Mouse (Mus musculus) Muller cell, postnatal 12 days (primary cell): Measurements from ENCODE around the gene Foxf1.

ENCODE experiments used
- DNase-seq: peaks from one replicate; pipeline ENCODE4 v3.0.0-alpha.2; 2015; ENCODE audit errors: inconsistent ontology term

Foxf1 gene

GRCm38 (mm10) chr8:121082218-121083092 is 1.7 kb upstream of the Foxf1 start:
- DNase-seq, result no peak

- peak; percentile 94 for DNase-seq
These were observed 872 bp upstream of the Foxf1 start for GRCm38 (mm10) chr8:121083093-121083935.

GRCm38 (mm10) chr8:121083936-121084209 is 313 bp upstream of the Foxf1 start:
- DNase-seq, result no peak

GRCm38 (mm10) chr8:121085011-121085410 is 825 bp downstream of the Foxf1 start:
- no peak for DNase-seq

- DNase-seq, result no peak
These were observed 1.4 kb downstream of the Foxf1 start for GRCm38 (mm10) chr8:121085561-121085960.

GRCm38 (mm10) chr8:121086004-121086900 is 2.1 kb downstream of the Foxf1 start:
- no peak for DNase-seq

GRCm38 (mm10) chr8:121088281-121088680 is 4.1 kb downstream of the Foxf1 start:
- DNase-seq, result no peak

DNA sequence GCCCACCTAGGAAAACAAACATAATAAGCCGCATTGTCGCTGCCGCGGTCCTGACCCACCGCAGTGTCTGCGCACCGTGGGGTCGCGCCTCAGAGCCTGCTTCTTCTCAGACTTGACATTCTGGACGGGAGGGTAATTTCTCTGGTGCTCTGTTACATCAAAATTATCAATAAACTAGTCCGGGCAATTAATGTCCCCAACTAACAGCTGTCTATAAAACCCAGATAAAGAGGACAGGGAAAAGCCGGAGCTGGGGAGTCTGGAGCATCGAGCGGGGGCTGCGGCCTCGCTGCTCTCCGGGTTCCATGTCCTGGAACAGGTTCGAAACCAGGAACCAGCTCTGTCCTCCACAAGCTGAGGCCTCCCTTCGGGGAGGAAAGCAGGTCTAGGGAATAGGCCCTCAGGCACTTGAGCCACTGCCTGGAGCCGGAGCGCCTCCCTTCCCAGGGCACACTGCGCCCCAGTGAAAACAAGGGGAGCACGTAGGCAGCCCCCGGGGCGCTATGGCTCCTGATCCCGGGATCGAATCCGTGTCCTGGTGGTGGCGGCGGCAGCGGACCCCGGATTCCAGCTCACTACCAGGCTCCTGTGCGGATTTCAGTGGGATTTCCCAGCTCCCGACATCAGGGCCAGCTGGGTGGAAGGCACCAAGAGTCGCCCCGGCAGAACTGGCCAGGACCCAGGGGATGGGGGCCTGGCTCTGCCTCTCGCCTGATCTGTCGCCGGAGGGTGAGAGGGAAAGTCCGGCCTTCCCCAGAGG is 4.9 kb downstream of the Foxf1 start:
- DNase-seq, result no peak

- peak; percentile 29 for DNase-seq
These were observed 5.6 kb downstream of the Foxf1 start for GRCm38 (mm10) chr8:121089631-121090380.

GRCm38 (mm10) chr8:121090716-121091115 is 6.5 kb downstream of the Foxf1 start:
- no peak for DNase-seq

- DNase-seq, result no peak
These were observed 8.0 kb downstream of the Foxf1 start for GRCm38 (mm10) chr8:121092141-121092540.

DNA sequence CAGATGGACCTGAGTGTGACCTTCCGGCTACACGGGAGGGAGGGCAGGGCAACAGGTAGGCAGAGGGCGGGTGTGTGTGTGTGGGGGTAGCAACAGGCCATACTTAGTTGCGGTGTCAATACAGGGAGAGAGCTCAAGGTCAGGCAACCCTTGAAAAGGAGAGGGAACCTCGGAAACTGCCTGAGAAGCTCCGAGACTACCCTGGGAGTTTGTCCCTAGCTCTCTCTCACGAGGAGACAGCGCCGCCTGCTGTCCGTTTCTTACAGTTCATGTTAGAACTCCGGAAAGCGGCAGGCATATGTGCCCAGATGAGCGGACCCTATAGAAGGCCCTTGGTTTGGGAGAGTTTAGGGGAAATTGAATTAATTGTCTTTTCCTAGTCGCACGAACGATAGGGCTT is 8.4 kb downstream of the Foxf1 start:
- peak; percentile 65 for DNase-seq

GRCm38 (mm10) chr8:121093496-121093895 is 9.3 kb downstream of the Foxf1 start:
- no peak for DNase-seq

- peak; percentile 57 for DNase-seq
These were observed 20.0 kb downstream of the Foxf1 start for GRCm38 (mm10) chr8:121104049-121104818.

- DNase-seq, result peak; percentile 98
These were observed 23.8 kb downstream of the Foxf1 start, which contains the start of gene Mthfsd for GRCm38 (mm10) chr8:121107668-121108656. TSS of gene Mthfsd (minus strand) at chr8:121108392.

- no peak for DNase-seq
These were observed 24.5 kb downstream of the Foxf1 start for GRCm38 (mm10) chr8:121108657-121109056.

GRCm38 (mm10) chr8:121111145-121111907 is 27.1 kb downstream of the Foxf1 start:
- DNase-seq, result no peak
